Mouse (Mus musculus) embryonic stem cell, embryonic (primary cell): ENCODE results near the gene Ldhd.

Experiments
- CTCF ChIA-PET, 4 experiments: fragments of 300-600 bp in 2 of 4; fragments of 350-600 bp in 2 of 4; sonication (Branson Sonifier 250); formaldehyde crosslinking; loops; one replicate each; lab custom pipeline; 2022; ENCODE audit warnings: inconsistent platforms in 2 of 4; lab: Charles Lee
- POLR2A ChIA-PET, 4 experiments: fragments of 300-600 bp in 2 of 4; fragments of 350-600 bp in 2 of 4; sonication (Branson Sonifier 250); formaldehyde crosslinking; loops; one replicate each; lab custom pipeline; 2022; ENCODE audit warnings: antibody characterized with exemption in 4 of 4, inconsistent platforms in 1 of 4; lab: Charles Lee

Ldhd gene

DNA sequence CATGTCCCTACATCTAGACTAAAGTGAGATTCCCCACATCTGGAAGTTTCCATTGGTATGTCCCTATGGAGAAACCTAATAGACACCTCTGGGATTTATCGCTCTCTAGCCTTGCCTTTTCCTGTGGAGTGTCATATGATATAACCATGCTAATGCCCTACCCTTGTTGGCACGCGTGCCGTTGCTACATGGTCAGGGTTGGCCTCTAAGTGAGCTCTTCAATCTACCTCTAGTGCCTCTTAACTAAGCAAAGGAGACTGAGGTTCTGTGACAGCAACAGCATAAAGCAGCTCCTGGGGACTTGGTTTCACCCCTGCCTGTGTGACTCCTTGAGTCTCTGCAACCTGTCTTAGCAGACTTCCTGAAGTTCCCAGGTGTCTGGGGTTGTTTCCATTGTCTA is 11.9 kb downstream of the Ldhd start:
- POLR2A ChIA-PET = interaction anchor here in 1 of 4 experiments (1.2 to 1.3 kb wide), 2 partner anchors 10 to 23 kb away, joined by 3 read pairs; no protein-coding TSS in a partner anchor
- CTCF ChIA-PET = interaction anchor here in 1 of 4 experiments (0.9 kb wide), 1 partner anchor 75 kb away, joined by 3 read pairs; no protein-coding TSS in a partner anchor

DNA sequence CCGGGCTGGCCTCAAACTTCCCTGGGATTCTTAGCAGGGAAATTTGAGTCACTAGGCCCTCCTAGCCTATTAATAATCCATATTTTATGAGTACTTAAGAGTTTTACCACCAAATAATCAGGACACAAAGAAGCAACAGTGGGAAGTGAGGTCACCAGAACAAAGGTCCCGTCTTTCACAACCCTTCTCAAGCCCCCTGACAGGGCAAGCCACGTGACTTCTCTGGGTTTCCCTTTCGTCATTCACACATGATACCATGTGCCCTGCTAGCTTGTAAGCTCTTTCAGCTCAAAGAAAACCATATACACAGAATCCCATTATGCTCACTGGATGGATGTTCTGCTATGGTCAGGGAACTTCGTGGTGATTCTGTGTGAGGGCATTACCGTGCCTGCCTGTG is 12.4 kb downstream of the Ldhd start:
- ChIA-PET CTCF (no interaction called here), POLR2A (interaction anchor here in 1 of 4 experiments (0.8 to 1.3 kb wide), 3 partner anchors 9 to 22 kb away, joined by 3 read pairs; no protein-coding TSS in a partner anchor)

GRCm38 (mm10) chr8:111614786-111615701 is 15.1 kb downstream of the Ldhd start:
- CTCF ChIA-PET = interaction anchor here in 2 of 4 experiments (0.9 to 1.1 kb wide), 2 partner anchors 11 to 180 kb away, joined by 3 read pairs; no protein-coding TSS in a partner anchor
- POLR2A ChIA-PET = interaction anchor here in 2 of 4 experiments (0.8 to 1.0 kb wide), 2 partner anchors 11 to 21 kb away, joined by 3 read pairs; no protein-coding TSS in a partner anchor

DNA sequence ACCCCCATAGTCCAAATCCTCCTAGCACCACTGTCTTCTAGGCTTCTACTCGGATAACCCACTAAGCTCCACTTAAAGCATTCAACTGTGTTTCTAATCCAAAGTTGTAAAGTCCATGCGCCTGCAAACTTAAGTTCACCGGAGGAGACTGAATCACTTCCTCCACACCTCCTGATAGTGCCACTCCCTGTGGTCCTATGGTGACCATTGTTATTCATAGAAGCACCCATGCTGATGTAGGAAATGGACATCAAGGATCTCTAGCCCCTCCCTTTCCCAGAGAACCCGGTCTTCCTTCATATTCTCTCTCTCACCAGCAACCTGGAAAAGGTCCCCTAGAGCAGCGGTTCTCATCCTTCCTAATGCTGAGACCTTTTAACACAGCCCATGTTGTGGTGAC is 17.0 kb downstream of the Ldhd start:
- ChIA-PET CTCF (interaction anchor here in 3 of 4 experiments (0.6 to 1.4 kb wide), 4 partner anchors 13 to 1247 kb away, joined by 3 to 4 read pairs (median 3); no protein-coding TSS in a partner anchor), POLR2A (interaction anchor here (0.6 to 2.0 kb wide), 14 partner anchors 9 to 847 kb away, joined by 3 to 10 read pairs (median 4); partner anchors contain the start of genes Ldhd (in 1 of the 4) and Rfwd3 (in 1 of the 4))

DNA sequence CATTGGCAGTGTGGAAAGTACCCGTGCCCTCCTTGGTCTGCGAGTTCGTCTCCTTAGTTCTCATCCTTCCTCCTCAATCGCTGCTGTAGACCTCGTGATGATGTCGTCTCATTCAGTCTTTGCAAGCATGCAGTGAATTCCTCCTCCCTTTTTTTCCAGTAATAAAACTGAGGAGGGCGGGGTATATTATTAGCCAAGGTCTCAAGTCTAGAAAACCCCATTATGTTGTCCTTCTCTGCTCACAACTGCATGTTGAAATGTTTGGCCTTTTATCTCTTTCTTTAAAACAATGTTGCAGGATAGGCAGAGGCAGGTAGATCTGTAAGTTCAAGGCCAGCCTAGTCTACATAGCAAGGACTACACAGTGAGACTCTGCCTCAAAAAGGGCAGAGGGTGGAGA is 22.8 kb downstream of the Ldhd start:
- ChIA-PET CTCF (no interaction called here), POLR2A (no interaction called here)

GRCm38 (mm10) chr8:111606961-111607360 is 23.2 kb downstream of the Ldhd start:
- CTCF ChIA-PET = interaction anchor here in 1 of 4 experiments (0.6 kb wide), 1 partner anchor 71 kb away, joined by 3 read pairs; the partner anchor contains the start of gene Znrf1

DNA sequence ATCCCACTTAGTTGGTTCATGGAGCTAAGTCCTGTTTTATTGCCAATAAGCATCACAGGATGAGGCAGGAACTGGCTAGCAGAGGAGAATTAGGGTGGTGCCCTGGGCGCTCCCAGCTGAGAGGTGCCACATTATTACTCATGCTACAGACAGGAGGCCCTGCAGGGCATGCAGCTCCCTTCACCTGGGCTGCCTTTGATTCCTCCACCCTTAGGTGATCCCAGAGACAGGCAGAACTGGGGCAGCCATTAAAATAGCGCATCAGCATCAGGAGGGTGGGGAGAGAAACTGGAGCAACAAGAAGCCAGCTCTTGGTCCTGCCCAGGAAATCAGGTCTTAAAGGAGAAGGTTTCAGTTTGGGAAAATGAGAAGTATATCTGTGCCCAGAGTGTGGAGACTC is 25.2 kb downstream of the Ldhd start:
- ChIA-PET POLR2A (interaction anchor here in 2 of 4 experiments (1.2 kb wide), 2 partner anchors 10 to 11 kb away, joined by 3 read pairs; no protein-coding TSS in a partner anchor), CTCF (no interaction called here)

More at GRCm38 (mm10) chr8:111606961-111607360, 23.2 kb downstream of the Ldhd start:
- POLR2A ChIA-PET = interaction anchor here in 1 of 4 experiments (0.5 to 1.0 kb wide), 2 partner anchors 13 to 255 kb away, joined by 3 to 4 read pairs; no protein-coding TSS in a partner anchor

GRCm38 (mm10) chr8:111602050-111602449 is 28.1 kb downstream of the Ldhd start:
- CTCF ChIA-PET = no interaction called here
- POLR2A ChIA-PET = interaction anchor here in 2 of 4 experiments (1.1 to 1.4 kb wide), 2 partner anchors 9 to 12 kb away, joined by 3 to 4 read pairs; no protein-coding TSS in a partner anchor

DNA sequence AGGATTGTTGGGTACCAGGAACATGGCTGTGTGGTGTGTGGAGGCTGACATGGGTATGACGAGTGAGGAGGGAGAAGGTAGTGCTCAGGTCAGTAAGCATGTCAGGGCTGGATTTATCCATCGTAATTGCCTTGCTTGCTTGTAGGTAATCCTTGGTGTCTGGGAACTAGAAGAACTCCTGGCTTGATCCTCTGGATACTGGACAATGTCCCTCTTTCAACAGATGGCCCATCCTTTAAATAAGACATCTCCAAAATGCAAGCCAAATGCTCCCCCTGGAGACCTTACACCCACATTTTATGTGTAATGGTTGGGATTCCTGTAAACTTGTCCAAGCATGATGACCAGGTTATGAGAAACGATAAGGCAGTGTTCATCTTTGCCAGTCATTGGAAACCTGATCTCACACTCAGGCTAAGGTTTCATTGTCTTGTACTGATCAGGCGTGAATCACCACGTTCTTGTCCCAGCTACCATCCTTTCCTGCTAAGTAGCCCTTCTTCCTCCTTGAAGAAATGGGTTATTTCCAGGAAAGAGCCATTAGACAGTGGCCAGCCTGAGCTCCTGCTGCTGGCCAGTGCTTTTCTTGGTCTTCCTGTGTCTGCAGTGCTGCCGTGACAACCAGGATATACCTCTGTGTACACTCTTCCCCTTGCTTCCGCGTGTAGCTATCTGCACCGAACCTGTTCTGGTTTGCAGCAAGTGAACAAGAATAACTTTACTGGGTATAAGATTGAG is 30.3 kb downstream of the Ldhd start:
- CTCF ChIA-PET = no interaction called here
- POLR2A ChIA-PET = interaction anchor here in 2 of 4 experiments (0.9 kb wide), 2 partner anchors 10 to 26 kb away, joined by 3 read pairs; no protein-coding TSS in a partner anchor

DNA sequence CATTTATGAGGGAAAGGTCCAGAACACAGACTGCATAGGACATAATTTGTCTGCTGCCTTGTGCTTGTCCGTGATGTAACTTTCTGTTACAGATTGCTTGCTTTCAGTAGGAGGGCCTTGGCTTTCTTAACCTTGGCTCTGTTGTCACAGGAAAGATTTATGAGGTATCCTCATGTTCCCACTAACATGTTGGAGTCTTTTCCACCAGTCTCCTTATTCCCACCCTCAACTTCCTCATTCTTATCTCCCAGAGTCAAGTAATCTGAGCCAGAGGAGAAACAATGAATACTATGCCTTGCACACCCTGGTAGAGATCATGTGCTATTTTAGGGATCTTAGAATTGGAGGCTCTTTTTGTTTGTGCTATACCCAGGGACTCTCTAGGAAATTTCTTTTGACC is 32.9 kb downstream of the Ldhd start:
- POLR2A ChIA-PET = no interaction called here
- CTCF ChIA-PET = no interaction called here

DNA sequence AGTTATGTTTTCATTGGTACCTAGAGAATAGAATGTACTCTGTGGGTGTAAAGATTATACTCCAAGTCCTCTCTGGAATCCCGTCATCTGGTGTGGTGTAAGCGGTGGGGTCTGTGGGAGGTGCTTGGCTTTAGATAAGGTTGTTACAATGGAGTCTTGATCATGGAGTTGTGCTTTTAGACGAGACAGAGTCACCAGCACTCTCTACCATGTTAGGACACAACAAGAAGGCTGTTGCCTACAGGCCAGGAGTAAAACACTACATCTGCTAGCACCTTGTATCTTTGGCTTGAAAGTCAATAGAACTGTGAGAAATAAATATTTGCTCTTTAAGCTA is 33.7 kb downstream of the Ldhd start:
- ChIA-PET CTCF (no interaction called here), POLR2A (no interaction called here)

DNA sequence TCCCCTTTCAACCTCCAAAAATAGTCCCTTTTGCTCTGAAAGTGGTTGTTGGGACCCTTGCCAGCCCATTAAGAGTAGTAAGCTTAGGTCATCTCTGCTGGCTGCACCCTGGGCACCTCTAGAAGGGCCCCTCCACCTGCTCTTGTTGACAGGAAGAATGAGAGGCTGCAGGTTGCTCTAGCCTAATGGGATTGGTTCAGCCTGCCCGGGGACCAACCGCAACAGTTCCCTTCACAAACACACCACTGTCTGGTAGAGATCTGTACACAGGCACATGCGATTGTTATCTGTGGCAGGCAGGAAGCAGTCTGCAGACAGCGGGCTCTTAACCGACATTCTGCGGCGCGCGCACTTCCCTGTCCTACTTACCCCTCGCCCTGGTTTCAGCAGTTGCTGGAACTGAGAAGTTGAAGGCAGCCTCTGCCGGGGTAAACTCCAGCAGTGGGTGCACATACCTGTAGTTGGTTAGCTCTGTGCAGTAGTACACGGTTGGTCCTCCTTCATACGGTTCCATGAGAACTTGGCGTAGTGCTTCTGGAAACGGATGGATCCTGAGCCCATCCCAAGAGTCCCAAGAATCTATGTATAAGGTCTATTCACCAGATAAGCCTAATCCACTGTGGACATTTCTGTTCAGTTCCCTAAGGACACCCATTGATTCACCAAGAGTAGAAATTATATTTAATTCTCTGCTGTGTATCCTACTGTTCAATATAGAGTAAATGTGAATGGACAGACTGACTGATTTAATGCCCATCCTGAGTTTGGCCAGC is 34.3 kb downstream of the Ldhd start:
- CTCF ChIA-PET = no interaction called here
- POLR2A ChIA-PET = interaction anchor here in 2 of 4 experiments (0.9 to 1.3 kb wide), 2 partner anchors 9 to 23 kb away, joined by 3 read pairs; no protein-coding TSS in a partner anchor

DNA sequence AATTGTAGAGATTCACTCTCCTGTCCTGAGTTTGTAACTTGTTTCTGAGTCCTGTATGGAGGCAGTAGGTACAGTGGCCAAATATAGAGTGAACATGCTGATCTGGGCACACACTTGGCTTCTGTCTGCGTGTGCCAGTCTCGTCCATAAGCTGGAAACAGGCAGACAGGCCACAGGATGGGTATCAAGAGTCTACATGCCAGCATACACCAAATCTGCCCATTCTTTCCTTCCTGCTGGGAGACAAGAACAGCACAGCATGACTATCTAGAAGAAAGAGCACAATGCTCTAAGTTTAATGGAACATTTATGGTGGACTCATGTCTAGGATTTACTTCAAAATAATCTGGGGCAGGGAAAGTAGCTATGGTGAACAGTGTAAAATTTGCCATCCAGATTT is 35.2 kb downstream of the Ldhd start:
- CTCF ChIA-PET = interaction anchor here in 1 of 4 experiments (0.6 kb wide), 1 partner anchor 327 kb away, joined by 3 read pairs; no protein-coding TSS in a partner anchor

GRCm38 (mm10) chr8:111594044-111594840 is 35.9 kb downstream of the Ldhd start:
- ChIA-PET POLR2A (interaction anchor here in 1 of 4 experiments (0.7 to 1.8 kb wide), 6 partner anchors 10 to 49 kb away, joined by 3 to 8 read pairs (median 3); partner anchors contain the start of gene Zfp1), CTCF (no interaction called here)

More for the DNA sequence above, 35.2 kb downstream of the Ldhd start:
- POLR2A ChIA-PET = interaction anchor here in 2 of 4 experiments (0.9 to 1.3 kb wide), 2 partner anchors 10 to 24 kb away, joined by 3 read pairs; no protein-coding TSS in a partner anchor

DNA sequence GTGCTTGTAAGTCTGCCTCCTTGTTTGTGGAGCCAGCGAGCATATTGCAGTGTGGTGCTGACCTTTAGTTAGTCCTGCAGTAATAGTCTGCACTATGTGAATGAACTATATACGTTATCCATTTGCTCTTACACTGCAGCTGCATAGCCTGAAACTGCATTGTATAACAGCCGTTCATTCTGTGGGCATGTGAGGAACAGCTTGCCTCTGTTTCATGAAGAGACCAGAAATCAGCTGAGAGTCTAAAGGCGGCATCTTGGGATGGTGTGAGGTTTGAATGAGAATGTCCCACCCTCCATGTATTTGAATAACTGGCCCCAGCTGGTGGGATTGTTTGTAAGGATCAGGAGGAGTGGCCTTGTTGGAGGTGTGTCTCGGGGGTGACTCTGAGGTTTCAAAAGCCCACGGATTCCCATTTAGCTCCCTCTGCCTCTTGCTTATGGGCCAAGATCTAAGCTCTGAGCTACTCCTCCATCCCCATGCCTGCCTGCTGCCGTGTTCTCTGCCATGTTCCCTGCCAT is 37.7 kb downstream of the Ldhd start:
- ChIA-PET POLR2A (interaction anchor here (0.7 to 2.7 kb wide), 29 partner anchors 9 to 440 kb away, joined by 3 to 10 read pairs (median 4); partner anchors contain the start of genes Zfp1 (in 2 of the 4) and Znrf1 (in 1 of the 4)), CTCF (interaction anchor here in 3 of 4 experiments (0.6 to 1.2 kb wide), 4 partner anchors 34 to 1042 kb away, joined by 3 to 6 read pairs (median 4); partner anchors contain the start of gene Rfwd3 (in 1 of the 3))

- POLR2A ChIA-PET = interaction anchor here in 2 of 4 experiments (0.6 to 2.7 kb wide), 7 partner anchors 14 to 78 kb away, joined by 3 to 10 read pairs (median 4); no protein-coding TSS in a partner anchor
- CTCF ChIA-PET = no interaction called here
Observed at GRCm38 (mm10) chr8:111591176-111591575, 39.0 kb downstream of the Ldhd start.
